Mouse (Mus musculus) R1 (cell line): Measurements from ENCODE around the gene Pcgf2.
A peak's percentile ranks its signal among the peaks of the same experiment; 100 is the strongest.
"Not testable (repeated sequence)": the region's sequence is repeated elsewhere in the genome, so short reads cannot be mapped to it uniquely, and the experiment has no call there.

Source experiments
- DNase-seq: peaks from one replicate; pipeline ENCODE4 v3.0.0-alpha.2; 2018; ENCODE audit warnings: low read depth, low spot score

Pcgf2 gene

GRCm38 (mm10) chr11:97700003-97700745, at the start of gene Pcgf2:
Pcgf2 (minus strand) TSS chr11:97700497.
- DNase-seq: no peak

- DNase-seq: no peak
Observed at GRCm38 (mm10) chr11:97748496-97748895, 48.2 kb upstream of the Pcgf2 start.

- DNase-seq: no peak
Observed at GRCm38 (mm10) chr11:97747773-97748172, 47.5 kb upstream of the Pcgf2 start.

GRCm38 (mm10) chr11:97745331-97745721, 45.0 kb upstream of the Pcgf2 start:
- DNase-seq: no peak

- DNase-seq: peak; percentile 100
Observed at GRCm38 (mm10) chr11:97744718-97745330, 44.5 kb upstream of the Pcgf2 start.

GRCm38 (mm10) chr11:97744063-97744717, 43.9 kb upstream of the Pcgf2 start, which contains the start of gene Pip4k2b:
Pip4k2b (minus strand) TSS chr11:97744704.
- no peak for DNase-seq

- no peak for DNase-seq
Observed at GRCm38 (mm10) chr11:97743423-97743822, 43.1 kb upstream of the Pcgf2 start.

- DNase-seq: no peak
Observed at GRCm38 (mm10) chr11:97742591-97742990, 42.3 kb upstream of the Pcgf2 start.

GRCm38 (mm10) chr11:97742157-97742556, 41.9 kb upstream of the Pcgf2 start:
- DNase-seq: no peak

GRCm38 (mm10) chr11:97740190-97740589, 39.9 kb upstream of the Pcgf2 start:
- DNase-seq: peak; percentile 39

GRCm38 (mm10) chr11:97739155-97739554, 38.9 kb upstream of the Pcgf2 start:
- DNase-seq: peak; percentile 87

GRCm38 (mm10) chr11:97738703-97739102, 38.4 kb upstream of the Pcgf2 start:
- peak; percentile 77 for DNase-seq

- DNase-seq: no peak
Observed at GRCm38 (mm10) chr11:97737600-97737999, 37.3 kb upstream of the Pcgf2 start.

- DNase-seq: no peak
Observed at GRCm38 (mm10) chr11:97736645-97737044, 36.3 kb upstream of the Pcgf2 start.

- not testable (repeated sequence) for DNase-seq
Observed at GRCm38 (mm10) chr11:97734810-97735209, 34.5 kb upstream of the Pcgf2 start.

- DNase-seq: no peak
Observed at GRCm38 (mm10) chr11:97733689-97734088, 33.4 kb upstream of the Pcgf2 start.

GRCm38 (mm10) chr11:97728730-97729129, 28.4 kb upstream of the Pcgf2 start:
- no peak for DNase-seq

- DNase-seq: no peak
Observed at GRCm38 (mm10) chr11:97728311-97728710, 28.0 kb upstream of the Pcgf2 start.

- no peak for DNase-seq
Observed at GRCm38 (mm10) chr11:97723709-97724108, 23.4 kb upstream of the Pcgf2 start.

- DNase-seq: no peak
Observed at GRCm38 (mm10) chr11:97721338-97721737, 21.0 kb upstream of the Pcgf2 start.

- no peak for DNase-seq
Observed at GRCm38 (mm10) chr11:97719041-97719440, 18.7 kb upstream of the Pcgf2 start.

- no peak for DNase-seq
Observed at GRCm38 (mm10) chr11:97718281-97718860, 18.1 kb upstream of the Pcgf2 start.
